Mouse (Mus musculus): ENCODE measurements at regions not wholly inside any gene's neighbourhood (a gene's known extent, or its start where the extent isn't known, plus 50 kb on each side); places are given as distances from the start of the nearest gene placed in this dataset.
A peak's percentile ranks its signal among the peaks of the same experiment; 100 is the strongest.

DNA sequence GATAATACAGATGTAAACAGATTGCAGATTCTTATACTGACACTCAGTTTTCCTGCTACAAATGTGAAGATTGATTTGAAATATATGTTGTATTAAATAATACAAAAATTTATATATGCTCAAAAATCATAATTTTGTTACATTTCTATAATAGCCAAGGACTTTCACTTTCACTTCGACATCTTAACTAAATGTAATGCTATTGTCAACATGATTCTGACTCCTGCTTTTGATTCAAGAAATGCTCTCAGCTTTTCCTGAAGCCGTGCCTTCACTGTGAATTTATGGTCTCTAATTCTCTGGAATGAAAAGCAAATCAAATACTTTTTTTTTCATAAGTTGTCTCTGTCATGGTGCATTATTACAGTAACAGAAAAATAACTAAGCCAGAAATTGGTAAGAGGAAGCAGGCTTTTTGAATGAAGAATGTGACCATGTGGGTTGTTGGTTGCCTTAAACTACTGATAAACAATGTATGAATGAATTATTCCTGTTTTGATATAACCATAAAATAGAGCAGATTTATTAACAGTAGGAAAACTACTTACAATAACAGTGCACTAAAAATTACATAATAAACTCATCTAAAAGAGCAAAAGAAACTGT is 374.1 kb downstream of the Pdha2 start:
- Histone ChIP-seq H3K4me2 (ENCODE audit: low read length) (peak overlapping the region; percentile 28; the same call in 1 of the 2 replicates), H3K27ac (no peak overlapping the region), H3K36me3 (ENCODE audit: insufficient read depth, low read length) (no peaks in the 10 kb centered on the region), H3K4me1 (replicated peaks; ENCODE audit: insufficient read depth, low read length) (no peaks in the 10 kb centered on the region), H3K27me3 (ENCODE audit: insufficient read depth, low read length) (no peaks in the 10 kb centered on the region), H3K9ac (ENCODE audit: low read depth, low read length) (no peak overlapping the region), H3K9me3 (replicated peaks; ENCODE audit: low read length) (no peaks in the 10 kb centered on the region), H3K4me3 (replicated peaks; ENCODE audit: low read depth, low read length) (no peak overlapping the region)
- 61% methylated on average over 2 of the region's 2 CpGs for WGBS
- ATAC-seq (replicated peaks; ENCODE audit: low FRiP score, low read depth): no peak
- peak; percentile 18 for DNase-seq (ENCODE audit: low spot score)
- TF ChIP-seq CTCF (IDR thresholded peaks at IDR 0.05; ENCODE audit: low read depth): no peak

DNA sequence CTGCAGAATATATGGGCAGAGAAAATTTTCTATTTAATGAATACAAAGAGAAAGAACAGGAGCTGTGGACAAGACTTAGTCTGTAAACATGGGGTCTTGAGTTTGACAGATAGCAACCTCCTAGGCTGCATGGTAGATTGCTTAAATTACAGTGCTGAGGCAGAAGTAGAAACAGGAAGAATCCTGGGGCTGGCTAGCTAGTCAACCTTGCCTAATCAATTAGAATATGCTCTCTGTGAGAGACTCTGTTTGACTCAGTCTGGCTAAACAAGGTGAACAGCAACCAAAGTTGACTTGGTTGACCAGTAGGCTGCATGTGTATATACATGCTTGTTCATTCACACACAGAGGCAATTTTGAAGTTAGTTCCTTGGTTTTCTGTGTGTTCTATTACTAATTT is 390.9 kb downstream of the Pdha2 start:
- ATAC-seq (replicated peaks; ENCODE audit: low FRiP score, low read depth): no peak
- no peak for DNase-seq (ENCODE audit: low spot score)
- no peak for TF ChIP-seq CTCF (IDR thresholded peaks at IDR 0.05; ENCODE audit: low read depth)
- H3K4me1 ChIP-seq (replicated peaks; ENCODE audit: insufficient read depth, low read length): no peaks in the 10 kb centered on the region
- no peaks in the 10 kb centered on the region for H3K36me3 ChIP-seq (ENCODE audit: insufficient read depth, low read length)
- H3K27ac ChIP-seq: no peak overlapping the region
- H3K9ac ChIP-seq (ENCODE audit: low read depth, low read length): no peak overlapping the region
- H3K9me3 ChIP-seq (replicated peaks; ENCODE audit: low read length): no peaks in the 10 kb centered on the region
- no peak overlapping the region for H3K4me2 ChIP-seq (ENCODE audit: low read length)
- no peaks in the 10 kb centered on the region for H3K27me3 ChIP-seq (ENCODE audit: insufficient read depth, low read length)
- no peak overlapping the region for H3K4me3 ChIP-seq (replicated peaks; ENCODE audit: low read depth, low read length)

DNA sequence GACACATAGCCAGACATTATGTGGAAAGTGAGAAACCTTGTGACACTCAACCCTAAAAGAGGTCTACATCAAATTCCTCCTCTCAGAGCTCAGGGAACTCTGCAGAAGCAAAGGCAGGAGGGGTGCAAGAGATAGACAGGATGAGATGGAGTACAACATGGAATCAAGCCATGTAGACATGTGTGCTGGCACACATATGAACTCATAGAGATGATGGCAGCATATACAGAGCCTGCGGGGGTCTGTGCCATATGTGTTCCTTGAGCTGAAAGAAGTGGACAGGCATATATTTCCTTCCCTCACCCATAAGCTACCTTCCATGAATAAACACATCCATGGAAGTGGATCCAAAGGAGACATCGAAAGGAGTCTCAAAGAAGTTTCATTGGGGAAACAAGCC is 406.6 kb downstream of the Pdha2 start:
- no peak for ATAC-seq (replicated peaks; ENCODE audit: low FRiP score, low read depth)
- no peak overlapping the region for H3K27ac ChIP-seq

DNA sequence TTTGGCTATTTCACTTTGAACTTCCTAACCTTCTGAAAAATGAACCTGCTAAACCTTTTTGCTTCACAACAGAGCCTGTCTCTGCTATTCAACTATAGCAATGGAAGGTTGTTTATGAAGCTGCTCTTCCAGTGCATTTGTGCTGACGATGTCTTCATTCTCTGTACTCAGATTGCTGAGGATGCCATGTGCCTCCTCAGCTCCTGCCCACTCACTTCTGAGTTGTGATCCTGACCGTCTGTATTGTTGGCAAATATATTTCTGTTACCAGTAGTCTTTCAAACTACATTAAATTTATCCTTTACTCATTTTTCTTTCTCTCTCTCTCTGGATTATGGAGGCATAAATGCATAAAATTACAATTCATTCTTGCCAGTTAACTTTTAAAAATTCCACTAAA is 419.2 kb downstream of the Pdha2 start:
- no peak overlapping the region for H3K4me3 ChIP-seq (replicated peaks; ENCODE audit: low read depth, low read length)
- H3K27ac ChIP-seq: no peak overlapping the region
- H3K4me1 ChIP-seq (replicated peaks; ENCODE audit: insufficient read depth, low read length): no peaks in the 10 kb centered on the region
- WGBS: 80% methylated on average over 2 of the region's 2 CpGs
- H3K36me3 ChIP-seq (ENCODE audit: insufficient read depth, low read length): no peaks in the 10 kb centered on the region
- DNase-seq (ENCODE audit: low spot score) (no peak), ATAC-seq (replicated peaks; ENCODE audit: low FRiP score, low read depth) (no peak)
- H3K4me2 ChIP-seq (ENCODE audit: low read length): no peak overlapping the region
- H3K27me3 ChIP-seq (ENCODE audit: insufficient read depth, low read length): no peaks in the 10 kb centered on the region
- H3K9ac ChIP-seq (ENCODE audit: low read depth, low read length): no peak overlapping the region
- H3K9me3 ChIP-seq (replicated peaks; ENCODE audit: low read length): no peaks in the 10 kb centered on the region
- TF ChIP-seq CTCF (IDR thresholded peaks at IDR 0.05; ENCODE audit: low read depth): no peak

More for the DNA sequence above, 406.6 kb downstream of the Pdha2 start:
- WGBS: 98% methylated on average over 2 of the region's 2 CpGs
- H3K4me2 ChIP-seq (ENCODE audit: low read length): no peak overlapping the region
- no peaks in the 10 kb centered on the region for H3K9me3 ChIP-seq (replicated peaks; ENCODE audit: low read length)
- no peaks in the 10 kb centered on the region for H3K36me3 ChIP-seq (ENCODE audit: insufficient read depth, low read length)
- no peaks in the 10 kb centered on the region for H3K4me1 ChIP-seq (replicated peaks; ENCODE audit: insufficient read depth, low read length)
- no peaks in the 10 kb centered on the region for H3K27me3 ChIP-seq (ENCODE audit: insufficient read depth, low read length)
- TF ChIP-seq CTCF (IDR thresholded peaks at IDR 0.05; ENCODE audit: low read depth): no peak
- H3K4me3 ChIP-seq (replicated peaks; ENCODE audit: low read depth, low read length): no peak overlapping the region
- no peak overlapping the region for H3K9ac ChIP-seq (ENCODE audit: low read depth, low read length)
- DNase-seq (ENCODE audit: low spot score): no peak

DNA sequence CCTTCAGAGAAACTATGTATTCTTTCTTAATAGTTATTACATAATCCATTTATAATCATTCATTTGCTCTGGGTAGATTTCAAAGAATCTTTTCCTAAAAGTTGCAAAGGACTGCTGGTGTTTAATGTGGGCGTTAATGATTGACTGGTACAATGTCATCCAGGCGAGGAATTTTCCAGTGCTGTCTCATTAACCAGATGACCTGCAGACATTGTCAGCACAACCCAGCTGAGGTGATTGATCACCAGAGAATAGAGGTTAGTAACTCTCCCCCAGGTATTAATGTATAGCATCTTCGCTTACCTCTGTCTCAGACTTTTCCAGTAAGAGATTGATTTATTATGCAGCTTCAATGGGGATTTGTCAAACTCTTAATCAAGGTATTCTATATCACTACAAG is 426.5 kb downstream of the Pdha2 start:
- no peak for TF ChIP-seq CTCF (IDR thresholded peaks at IDR 0.05; ENCODE audit: low read depth)
- no peaks in the 10 kb centered on the region for H3K27me3 ChIP-seq (ENCODE audit: insufficient read depth, low read length)
- H3K4me2 ChIP-seq (ENCODE audit: low read length): no peak overlapping the region
- no peak overlapping the region for H3K27ac ChIP-seq
- 40% methylated on average over 3 of the region's 3 CpGs for WGBS
- H3K4me1 ChIP-seq (replicated peaks; ENCODE audit: insufficient read depth, low read length): no peaks in the 10 kb centered on the region
- no peaks in the 10 kb centered on the region for H3K36me3 ChIP-seq (ENCODE audit: insufficient read depth, low read length)
- ATAC-seq (replicated peaks; ENCODE audit: low FRiP score, low read depth): peak; percentile 61; the same call in 1 of the 2 replicates
- no peaks in the 10 kb centered on the region for H3K9me3 ChIP-seq (replicated peaks; ENCODE audit: low read length)
- DNase-seq (ENCODE audit: low spot score): no peak
- no peak overlapping the region for H3K4me3 ChIP-seq (replicated peaks; ENCODE audit: low read depth, low read length)
- H3K9ac ChIP-seq (ENCODE audit: low read depth, low read length): no peak overlapping the region

DNA sequence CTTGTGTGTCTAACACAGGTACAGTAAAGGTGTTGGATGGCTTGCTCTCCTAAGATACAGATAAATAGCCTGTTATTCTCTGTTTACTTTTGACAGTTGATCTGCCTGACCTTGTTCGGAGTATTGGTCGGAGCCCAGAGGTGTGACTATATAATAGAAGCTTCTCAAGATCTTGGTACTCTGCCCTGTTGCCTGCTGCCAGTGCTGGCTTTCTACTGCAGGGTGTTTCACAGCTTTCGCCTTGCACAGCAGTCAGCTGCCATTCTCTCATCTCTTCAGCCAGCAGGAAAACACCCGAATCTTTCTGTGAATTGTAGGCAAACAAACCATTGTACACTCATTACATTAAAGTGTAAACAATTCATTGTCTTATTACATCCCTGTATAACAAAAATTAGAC is 452.1 kb downstream of the Pdha2 start:
- no peak for TF ChIP-seq CTCF (IDR thresholded peaks at IDR 0.05; ENCODE audit: low read depth)
- DNase-seq (ENCODE audit: low spot score) (no peak), ATAC-seq (replicated peaks; ENCODE audit: low FRiP score, low read depth) (no peak)
- H3K9ac ChIP-seq (ENCODE audit: low read depth, low read length): no peak overlapping the region
- no peaks in the 10 kb centered on the region for H3K9me3 ChIP-seq (replicated peaks; ENCODE audit: low read length)
- 65% methylated on average over 4 of the region's 4 CpGs for WGBS
- H3K36me3 ChIP-seq (ENCODE audit: insufficient read depth, low read length): no peaks in the 10 kb centered on the region
- H3K27ac ChIP-seq: no peak overlapping the region
- no peak overlapping the region for H3K4me2 ChIP-seq (ENCODE audit: low read length)
- H3K4me1 ChIP-seq (replicated peaks; ENCODE audit: insufficient read depth, low read length): no peaks in the 10 kb centered on the region
- H3K4me3 ChIP-seq (replicated peaks; ENCODE audit: low read depth, low read length): no peak overlapping the region
- H3K27me3 ChIP-seq (ENCODE audit: insufficient read depth, low read length): no peaks in the 10 kb centered on the region

DNA sequence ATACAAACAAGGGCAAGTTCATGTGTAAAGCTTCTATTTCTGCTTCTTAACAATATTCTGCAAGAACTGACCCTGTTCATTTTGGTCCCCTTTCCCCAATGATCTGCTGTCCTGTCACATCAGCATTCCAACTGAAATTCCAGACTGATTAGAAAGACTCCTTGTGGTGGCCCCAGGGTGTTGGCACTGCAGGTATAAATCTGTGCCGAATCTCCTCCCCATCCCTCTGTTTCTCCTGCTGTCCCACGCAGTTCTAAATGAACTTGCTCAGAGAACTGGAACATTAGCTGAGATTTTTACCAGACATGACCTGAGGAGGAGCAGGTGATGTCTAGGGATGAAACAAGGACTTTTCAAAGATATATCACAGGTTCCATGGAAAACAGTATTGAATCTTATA is 467.7 kb downstream of the Pdha2 start:
- DNase-seq (ENCODE audit: low spot score): no peak
- no peak overlapping the region for H3K27ac ChIP-seq
- WGBS: 38% methylated on average over 2 of the region's 2 CpGs
- H3K9ac ChIP-seq (ENCODE audit: low read depth, low read length): no peak overlapping the region
- H3K4me1 ChIP-seq (replicated peaks; ENCODE audit: insufficient read depth, low read length): no peaks in the 10 kb centered on the region
- no peak for ATAC-seq (replicated peaks; ENCODE audit: low FRiP score, low read depth)
- TF ChIP-seq CTCF (IDR thresholded peaks at IDR 0.05; ENCODE audit: low read depth): no peak
- H3K4me3 ChIP-seq (replicated peaks; ENCODE audit: low read depth, low read length): no peak overlapping the region
- H3K9me3 ChIP-seq (replicated peaks; ENCODE audit: low read length): no peaks in the 10 kb centered on the region
- no peaks in the 10 kb centered on the region for H3K36me3 ChIP-seq (ENCODE audit: insufficient read depth, low read length)
- H3K4me2 ChIP-seq (ENCODE audit: low read length): no peak overlapping the region
- H3K27me3 ChIP-seq (ENCODE audit: insufficient read depth, low read length): no peaks in the 10 kb centered on the region

Data from kidney, postnatal 0 days (tissue).